8 mouse cellular contexts compared by ENCODE assay signal in genomic region chr11:117828888-117829604, GRCm38 (mm10).
A peak's percentile ranks its signal among the peaks of the same experiment; 100 is the strongest.
DNase-seq lines count a peak whose midpoint lies in the region; ATAC-seq and TF ChIP-seq lines count a peak whose summit lies in the region.

No protein-coding gene starts in this region.

- no peak for ATAC-seq in frontal cortex, adult (ENCODE audit: low TSS enrichment)

- no peaks in the 10 kb centered on the region for H3K9me3 ChIP-seq in E14TG2a.4 (ENCODE audit: low read length)

- H3K4me3 ChIP-seq in E14TG2a.4 (replicated peaks; ENCODE audit: low read length) = 0 out of 2 replicates have a peak overlapping the region, but pooled peaks have one; percentile 11

- no peaks in the 10 kb centered on the region for H3K27me3 ChIP-seq in E14TG2a.4 (ENCODE audit: insufficient read depth, low read length)

- TF ChIP-seq CTCF in E14TG2a.4 (conservative IDR thresholded peaks at IDR 0.05; ENCODE audit: low read length) = no peak

- peaks cover 4% of the 10 kb centered on the region for H3K36me3 ChIP-seq in E14TG2a.4 (ENCODE audit: insufficient read depth, low read length)

- DNase-seq in cerebellum, postnatal 25 days = peak; percentile 34 to 41
- DNase-seq in cerebellum, adult 11 months = no peak
- DNase-seq in heart, adult 11 months = peak; percentile 97
- DNase-seq in kidney, adult 18-20 months = peak; percentile 63
- peak; percentile 56 for DNase-seq in lung, postnatal 36 days
- DNase-seq in embryo, embryonic 11 days = no peak

- H3K4me1 ChIP-seq in E14TG2a.4 (replicated peaks; ENCODE audit: low read depth, low read length) = peaks cover 89% of the 10 kb centered on the region

Comparison
In these comparisons a context has a peak if more than half of its experiments do, and no peak if none do; other contexts are left out.
1. DNase-seq: peak in cerebellum, postnatal 25 days (2 of 2), heart, adult 11 months (single experiment), kidney, adult 18-20 months (single experiment) and lung, postnatal 36 days (single experiment); none in cerebellum, adult 11 months (single experiment) and embryo, embryonic 11 days (single experiment).